Mouse (Mus musculus) urinary bladder, postnatal 36 days (tissue): ENCODE data around the gene Cadm1.

Experiments
- DNase-seq, 2 experiments: peaks; one replicate each; pipeline ENCODE4 v3.0.0; 2022; ENCODE audit warnings: low spot score in 2 of 2, mixed read lengths in 1 of 2

The Cadm1 gene

DNA sequence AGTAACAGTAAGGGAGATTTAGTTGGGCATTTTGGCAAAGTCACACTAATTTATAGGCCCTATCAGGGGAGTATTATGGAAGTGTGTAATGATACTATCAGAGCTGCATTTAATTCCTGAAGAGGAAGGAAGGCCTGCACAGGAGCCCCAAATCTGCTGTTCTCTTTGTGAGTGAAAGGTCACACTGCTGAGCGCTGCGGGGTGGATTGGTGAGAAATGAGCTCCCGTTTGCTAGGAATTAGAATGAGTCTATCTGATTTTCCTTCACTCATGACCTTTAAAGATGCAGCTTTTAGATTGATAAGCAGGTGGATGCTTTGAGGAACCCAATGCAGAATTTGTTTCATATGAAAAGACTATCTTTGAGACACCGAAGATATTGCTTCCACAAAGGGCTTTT is 208.8 kb downstream of the Cadm1 start:
- DNase-seq, result no peak

GRCm38 (mm10) chr9:47739276-47739675 is 209.3 kb downstream of the Cadm1 start:
- no peak for DNase-seq

- no peak for DNase-seq
Observed at GRCm38 (mm10) chr9:47741751-47742150, 211.8 kb downstream of the Cadm1 start.

- DNase-seq, result no peak
Observed at GRCm38 (mm10) chr9:47744916-47745315, 214.9 kb downstream of the Cadm1 start.

- no peak for DNase-seq
Observed at GRCm38 (mm10) chr9:47745716-47746115, 215.7 kb downstream of the Cadm1 start.

- DNase-seq, result no peak
Observed at GRCm38 (mm10) chr9:47749160-47749559, 219.2 kb downstream of the Cadm1 start.

- DNase-seq, result no peak
Observed at GRCm38 (mm10) chr9:47752516-47752915, 222.5 kb downstream of the Cadm1 start.

GRCm38 (mm10) chr9:47753127-47753526 is 223.2 kb downstream of the Cadm1 start:
- no peak for DNase-seq

DNA sequence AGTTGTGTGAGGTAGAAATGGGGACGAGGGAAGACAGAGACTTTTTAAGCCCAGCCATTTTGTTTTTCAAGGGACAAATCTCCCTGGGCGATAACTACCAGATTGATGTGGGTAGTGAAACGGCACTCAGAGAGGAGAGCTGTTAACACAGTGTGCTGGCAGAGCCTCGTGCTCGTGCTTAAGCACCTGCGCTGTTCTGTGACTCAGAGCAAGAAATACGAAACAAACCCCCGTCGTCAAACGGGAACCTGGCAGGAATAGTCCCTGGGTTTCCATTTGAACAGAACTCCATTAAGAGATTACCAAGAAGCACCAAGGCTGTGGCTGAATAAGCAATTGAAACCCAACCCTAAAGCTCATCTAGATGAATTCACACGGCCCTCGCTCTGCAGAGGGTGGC is 225.1 kb downstream of the Cadm1 start:
- DNase-seq, result no peak

GRCm38 (mm10) chr9:47757798-47758197 is 227.8 kb downstream of the Cadm1 start:
- DNase-seq, result no peak

GRCm38 (mm10) chr9:47758320-47758719 is 228.3 kb downstream of the Cadm1 start:
- DNase-seq, result no peak

DNA sequence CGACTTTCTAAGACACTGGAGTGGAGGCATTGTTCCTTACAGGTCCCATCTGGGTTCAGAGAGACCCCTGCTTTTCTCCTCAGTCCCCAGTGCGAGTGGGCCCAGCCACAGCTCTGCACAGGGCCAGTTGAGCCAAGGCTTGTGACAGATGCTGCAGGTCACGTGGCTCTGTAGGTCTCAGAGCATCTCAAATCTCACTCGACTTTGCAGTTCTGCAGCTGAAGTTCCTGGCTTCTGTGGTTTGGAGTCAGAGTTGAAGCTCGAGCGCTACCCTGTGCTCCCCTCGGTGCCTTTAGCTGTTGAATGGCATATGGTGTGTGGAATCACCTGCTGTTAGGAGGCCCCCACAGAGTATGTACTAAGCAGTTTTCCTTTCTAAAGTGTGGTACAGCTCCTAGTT is 229.8 kb downstream of the Cadm1 start:
- DNase-seq, result no peak

GRCm38 (mm10) chr9:47761601-47762000 is 231.6 kb downstream of the Cadm1 start:
- no peak for DNase-seq

- no peak for DNase-seq
Observed at GRCm38 (mm10) chr9:47762913-47763312, 232.9 kb downstream of the Cadm1 start.

DNA sequence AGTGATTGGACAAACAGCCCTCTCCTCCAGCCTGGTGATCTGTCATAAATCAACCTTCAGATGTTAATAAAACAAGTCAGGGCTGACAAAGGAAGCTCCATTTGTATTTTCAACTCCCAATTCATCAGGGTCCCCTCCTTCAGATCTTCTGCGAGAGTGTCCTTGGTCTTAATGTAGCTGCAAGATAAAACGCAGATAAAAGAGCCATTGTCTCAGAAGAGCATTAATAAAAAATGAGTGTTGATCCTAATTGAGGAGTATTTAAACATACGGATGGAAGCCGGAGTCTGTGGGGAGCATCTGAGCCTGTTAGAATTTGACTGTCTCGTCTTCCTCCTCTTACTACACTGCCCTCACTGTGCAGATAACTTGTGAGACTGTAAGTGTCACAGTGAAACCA is 234.9 kb downstream of the Cadm1 start:
- DNase-seq, result no peak

DNA sequence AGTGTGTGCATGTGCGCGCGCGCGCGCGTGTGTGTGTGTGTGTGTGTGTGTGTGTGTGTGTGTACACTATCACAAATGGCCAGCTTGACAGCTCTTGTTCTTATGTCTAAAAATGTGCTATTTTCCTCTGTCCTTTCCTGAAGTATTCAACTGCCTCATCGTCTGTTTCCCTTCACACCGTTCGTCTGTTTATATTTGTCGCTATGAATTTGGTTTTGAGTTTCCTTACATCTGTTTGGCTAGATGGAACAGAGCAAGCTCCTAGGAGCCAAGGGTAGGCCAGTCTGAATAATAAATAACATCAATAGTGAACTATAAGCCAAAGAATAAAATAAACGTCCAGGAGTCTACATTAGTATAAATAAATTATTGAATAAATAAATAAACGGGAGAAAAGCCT is 235.3 kb downstream of the Cadm1 start:
- no peak for DNase-seq

- DNase-seq, result no peak
Observed at GRCm38 (mm10) chr9:47766342-47766741, 236.4 kb downstream of the Cadm1 start.

DNA sequence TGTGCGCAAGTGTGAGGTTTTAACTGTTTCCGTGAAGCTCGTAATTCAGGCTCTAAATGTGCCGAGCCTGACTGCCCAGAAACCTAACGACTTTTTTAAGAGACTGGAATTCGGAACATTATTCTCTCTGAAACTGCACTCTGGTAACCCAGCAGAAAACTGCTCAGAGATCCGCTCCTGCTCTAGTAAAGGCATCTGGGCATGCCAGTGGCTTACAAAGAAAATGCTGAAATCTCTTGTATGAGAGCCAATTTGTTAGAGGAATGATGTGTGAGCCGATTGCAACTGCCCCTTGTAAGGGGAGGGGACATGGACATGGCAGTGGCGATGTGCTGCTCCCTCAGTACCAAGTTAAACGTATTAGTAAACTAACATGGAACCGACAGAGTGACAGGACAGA is 240.9 kb downstream of the Cadm1 start:
- no peak for DNase-seq

- DNase-seq, result no peak
Observed at GRCm38 (mm10) chr9:47771953-47772352, 242.0 kb downstream of the Cadm1 start.

GRCm38 (mm10) chr9:47772750-47773149 is 242.8 kb downstream of the Cadm1 start:
- DNase-seq, result no peak

DNA sequence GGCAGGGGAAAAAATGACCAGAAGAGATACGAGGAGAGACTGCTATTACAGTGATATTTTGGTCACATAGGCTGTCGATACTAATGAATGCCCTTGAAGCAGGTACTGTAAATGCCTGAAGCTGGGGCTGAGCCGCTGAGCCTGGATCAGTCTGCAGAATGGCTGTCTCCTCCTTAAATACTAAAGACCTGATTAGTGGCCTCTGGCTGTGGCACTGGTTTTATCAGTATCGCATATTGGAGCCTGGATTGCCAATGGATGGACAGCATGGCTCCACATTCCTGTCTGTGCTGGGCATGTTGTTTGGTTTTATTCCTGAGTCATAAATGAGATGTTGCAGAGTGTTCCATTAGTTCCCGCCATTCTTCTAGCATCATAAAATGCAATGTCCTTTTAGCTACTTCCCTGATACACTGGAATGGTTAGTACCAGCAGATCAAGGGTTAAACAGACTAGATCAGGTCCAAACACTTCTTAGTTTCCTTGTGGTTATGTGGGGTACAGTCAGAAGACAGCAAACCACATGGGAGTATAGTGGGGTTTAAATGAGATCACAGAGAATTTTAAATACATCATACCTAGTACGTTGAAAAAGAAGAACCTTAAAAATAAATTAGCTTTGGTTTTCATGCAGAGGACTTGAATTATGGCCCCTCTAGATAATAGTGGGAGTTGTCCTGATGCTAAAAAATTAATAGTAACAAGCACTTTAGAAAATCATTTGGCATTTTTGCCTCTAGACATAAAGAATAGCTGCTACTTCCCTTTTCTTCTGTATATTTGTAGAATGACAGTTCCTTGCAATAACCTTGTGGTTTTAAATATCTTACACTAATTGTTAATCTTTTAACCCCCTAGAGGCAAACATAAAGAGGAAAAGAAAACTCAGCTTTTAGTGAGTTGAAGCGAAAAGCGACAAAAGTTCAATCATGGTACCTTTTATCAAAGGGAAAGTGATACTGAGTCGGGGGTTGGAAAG is 247.3 kb downstream of the Cadm1 start:
- DNase-seq, result no peak

DNA sequence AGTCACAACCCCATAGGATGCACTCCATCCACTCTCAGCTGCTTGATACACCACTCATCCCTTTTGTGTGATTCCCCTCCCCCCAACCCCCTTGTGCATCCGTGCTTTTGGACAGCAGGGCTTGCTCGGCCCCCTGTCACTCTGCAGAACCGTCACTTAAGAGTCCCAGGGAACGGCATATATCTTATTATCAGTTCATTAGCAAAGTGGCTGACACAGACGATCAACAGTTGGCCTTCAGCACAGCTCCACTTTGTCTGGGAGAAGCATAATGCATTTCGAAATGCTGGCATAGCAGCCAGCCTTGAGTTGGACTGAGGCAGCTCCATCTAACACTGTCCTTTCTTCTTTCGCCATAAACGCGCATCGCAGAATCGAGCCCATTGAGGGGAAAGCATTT is 248.5 kb downstream of the Cadm1 start:
- DNase-seq, result no peak

GRCm38 (mm10) chr9:47779291-47779690 is 249.3 kb downstream of the Cadm1 start:
- DNase-seq, result no peak

DNA sequence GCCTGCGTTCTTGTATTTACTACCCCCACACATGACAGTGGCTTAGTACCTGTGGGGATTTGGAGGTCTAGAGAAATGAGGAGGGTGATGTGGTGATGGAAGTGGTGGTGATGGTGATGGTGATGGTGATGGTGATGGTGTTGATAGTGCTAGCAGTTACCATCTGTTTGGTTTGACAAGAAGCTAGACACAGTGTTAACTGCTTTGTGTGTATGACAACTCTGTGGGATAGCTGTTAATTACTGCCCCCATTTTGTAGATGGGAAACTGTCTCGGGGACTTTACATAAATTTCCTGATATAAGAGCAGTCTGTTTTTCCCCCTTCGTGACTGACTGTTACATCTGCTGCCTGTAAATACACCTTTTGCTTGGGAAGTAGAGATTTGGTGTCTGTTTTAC is 256.7 kb downstream of the Cadm1 start:
- DNase-seq, result no peak
